Mouse (Mus musculus): ENCODE results near the gene Cpm. TPM values are rescaled to one million over a fixed set of nuclear protein-coding genes. Genes with fewer than 3 reads are reported as not detected.

Cpm gene
- polyA plus RNA-seq, 1 experiment = 3.9 TPM

DNA sequence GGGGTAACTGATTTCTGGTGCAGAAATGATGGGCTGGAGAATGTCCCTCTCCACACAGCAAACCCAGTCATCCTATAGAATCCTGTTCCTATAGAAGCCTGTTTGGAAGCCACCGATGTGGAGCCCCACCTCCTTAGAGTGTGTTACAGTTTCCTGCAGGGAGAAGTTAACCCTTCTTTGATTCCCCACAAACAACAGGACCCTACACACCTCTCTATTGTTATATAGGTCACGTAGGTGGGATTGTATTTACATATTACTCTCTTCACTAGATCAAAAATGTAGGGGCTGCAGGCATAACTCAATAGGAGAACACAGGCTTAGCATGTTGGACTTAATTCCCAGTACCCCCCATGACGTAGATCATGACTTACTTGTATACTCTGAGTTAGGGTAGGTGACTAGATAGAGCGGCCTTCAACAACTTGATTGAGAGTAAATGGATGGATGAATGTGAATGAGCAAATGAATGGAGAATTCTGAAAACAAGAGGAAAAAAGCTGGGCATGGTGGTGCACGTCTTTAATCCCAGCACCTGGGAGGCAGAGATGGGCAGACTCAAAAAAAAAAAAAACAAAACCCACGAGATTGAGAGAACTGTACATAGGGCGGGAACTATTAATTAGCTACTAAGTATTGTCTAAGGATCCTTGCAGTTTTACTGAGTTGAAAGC is 27.8 kb downstream of the Cpm start:
- no peak for DNase-seq (ENCODE audit: extremely low spot score in 1 of 2, low spot score in 1 of 2)

- DNase-seq (ENCODE audit: extremely low spot score in 1 of 2, low spot score in 1 of 2) = no peak
These were observed 28.5 kb downstream of the Cpm start for GRCm38 (mm10) chr10:117657659-117658306.

- DNase-seq (ENCODE audit: extremely low spot score in 1 of 2, low spot score in 1 of 2) = no peak
These were observed 29.5 kb downstream of the Cpm start for GRCm38 (mm10) chr10:117658522-117659429.

DNA sequence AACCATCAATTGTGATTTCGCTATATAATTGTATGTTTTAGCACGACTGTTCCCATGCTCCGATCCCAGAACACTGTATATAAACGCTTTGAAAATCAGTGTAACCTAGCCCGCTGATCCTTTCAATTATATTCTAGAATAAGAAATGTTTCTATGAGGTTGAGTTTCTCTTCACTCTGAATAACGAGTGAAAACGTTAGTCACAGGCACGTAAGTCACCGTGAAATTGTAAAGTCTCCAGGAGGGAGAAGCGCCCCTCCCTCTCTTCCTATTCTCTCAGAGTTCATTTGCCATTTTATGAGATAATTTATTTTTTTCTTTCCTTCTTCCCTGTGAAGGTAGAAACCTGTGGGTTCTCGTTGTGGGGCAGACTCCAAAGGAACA is 30.1 kb downstream of the Cpm start:
- DNase-seq (ENCODE audit: extremely low spot score in 1 of 2, low spot score in 1 of 2) = no peak

GRCm38 (mm10) chr10:117659819-117660218 is 30.5 kb downstream of the Cpm start:
- DNase-seq (ENCODE audit: extremely low spot score in 1 of 2, low spot score in 1 of 2) = no peak

DNA sequence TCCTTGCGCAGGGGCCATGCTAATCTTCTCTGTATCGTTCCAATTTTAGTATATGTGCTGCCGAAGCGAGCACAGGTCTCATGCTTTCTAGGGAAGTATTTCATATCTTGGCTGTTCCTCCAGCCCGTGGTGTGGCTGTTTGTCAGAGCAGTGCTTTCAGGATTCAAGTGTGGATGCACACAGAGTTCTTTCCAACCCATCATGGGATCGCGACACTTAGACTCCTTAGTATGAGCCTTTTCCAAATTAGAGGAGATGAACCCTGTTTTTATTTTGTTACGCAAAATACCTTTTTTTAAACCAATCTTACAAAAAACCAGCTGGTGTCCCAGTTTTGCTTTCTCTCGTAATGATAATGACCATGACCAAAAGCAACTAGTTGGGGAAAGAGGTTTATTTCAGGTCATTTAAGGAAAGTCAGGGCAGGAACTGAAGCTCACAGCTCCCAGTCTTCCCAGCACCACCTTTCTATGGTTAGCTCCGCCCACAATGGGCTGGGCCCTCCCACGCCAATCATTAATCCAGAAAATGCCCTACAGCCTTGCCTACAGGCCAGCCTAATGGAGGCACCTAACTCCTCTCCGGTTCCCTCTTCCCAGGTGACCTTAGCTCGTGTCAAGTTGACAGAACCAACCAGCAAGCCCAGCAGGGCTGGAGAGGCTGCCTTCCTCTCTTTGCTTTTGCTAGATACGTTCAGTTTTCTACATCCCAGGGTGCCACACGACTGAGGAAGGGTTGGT is 33.2 kb downstream of the Cpm start:
- DNase-seq (ENCODE audit: extremely low spot score in 1 of 2, low spot score in 1 of 2) = no peak

DNA sequence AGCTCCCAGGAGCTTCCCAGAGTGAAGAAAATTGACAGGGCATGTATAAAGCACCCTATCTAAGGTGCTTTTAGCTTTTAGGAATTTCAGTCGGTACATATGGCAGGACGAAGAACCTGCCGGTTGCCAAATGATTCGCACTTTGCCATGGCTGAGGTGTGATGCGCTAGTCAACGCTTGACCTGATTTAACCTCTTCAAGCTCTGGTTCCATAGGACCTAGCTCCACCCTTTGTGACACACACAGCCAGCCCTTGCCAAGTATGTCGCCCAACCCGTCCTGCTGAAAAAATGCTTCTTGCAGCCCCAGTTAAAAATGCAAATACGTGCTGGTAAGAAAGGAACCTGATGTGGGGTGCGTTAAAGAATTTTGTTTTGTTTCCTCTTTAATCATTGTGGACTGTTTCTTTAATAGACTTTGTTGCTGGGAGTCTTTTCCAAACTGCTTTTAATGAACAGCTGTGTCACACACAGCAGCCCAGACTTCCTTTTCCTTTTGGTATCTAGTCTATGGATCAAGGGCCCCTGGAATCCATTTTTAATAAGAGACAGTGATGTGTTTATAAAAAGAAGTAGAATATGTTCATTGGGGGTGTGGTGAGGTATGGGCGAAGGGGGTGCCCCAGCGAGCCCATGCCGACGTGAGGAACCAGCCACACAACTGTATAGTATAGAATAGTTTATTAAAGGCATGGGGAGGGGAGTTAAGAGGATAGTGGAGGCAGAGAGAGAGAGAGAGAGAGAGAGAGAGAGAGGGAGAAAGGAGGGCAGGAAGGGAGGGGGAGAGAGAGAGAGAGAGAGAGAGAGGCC is 34.0 kb downstream of the Cpm start:
- DNase-seq (ENCODE audit: extremely low spot score in 1 of 2, low spot score in 1 of 2) = no peak

DNA sequence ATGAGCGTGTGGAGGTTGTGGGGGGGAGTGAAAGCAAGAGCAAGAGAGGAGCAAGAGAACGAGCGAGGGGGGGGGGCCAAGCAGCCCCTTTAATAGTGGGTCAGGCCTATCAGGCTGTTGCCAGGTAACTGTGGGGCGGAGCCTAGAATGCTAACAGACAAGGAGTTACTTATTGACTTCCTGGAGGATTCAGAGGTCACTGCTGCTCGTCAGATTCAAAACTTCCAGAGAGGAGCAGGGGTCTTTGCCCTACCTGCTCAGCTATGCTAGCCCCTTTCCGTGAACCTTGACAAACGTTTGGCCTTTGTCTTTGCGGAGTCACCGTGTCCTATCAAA is 34.5 kb downstream of the Cpm start:
- DNase-seq (ENCODE audit: extremely low spot score in 1 of 2, low spot score in 1 of 2) = no peak

DNA sequence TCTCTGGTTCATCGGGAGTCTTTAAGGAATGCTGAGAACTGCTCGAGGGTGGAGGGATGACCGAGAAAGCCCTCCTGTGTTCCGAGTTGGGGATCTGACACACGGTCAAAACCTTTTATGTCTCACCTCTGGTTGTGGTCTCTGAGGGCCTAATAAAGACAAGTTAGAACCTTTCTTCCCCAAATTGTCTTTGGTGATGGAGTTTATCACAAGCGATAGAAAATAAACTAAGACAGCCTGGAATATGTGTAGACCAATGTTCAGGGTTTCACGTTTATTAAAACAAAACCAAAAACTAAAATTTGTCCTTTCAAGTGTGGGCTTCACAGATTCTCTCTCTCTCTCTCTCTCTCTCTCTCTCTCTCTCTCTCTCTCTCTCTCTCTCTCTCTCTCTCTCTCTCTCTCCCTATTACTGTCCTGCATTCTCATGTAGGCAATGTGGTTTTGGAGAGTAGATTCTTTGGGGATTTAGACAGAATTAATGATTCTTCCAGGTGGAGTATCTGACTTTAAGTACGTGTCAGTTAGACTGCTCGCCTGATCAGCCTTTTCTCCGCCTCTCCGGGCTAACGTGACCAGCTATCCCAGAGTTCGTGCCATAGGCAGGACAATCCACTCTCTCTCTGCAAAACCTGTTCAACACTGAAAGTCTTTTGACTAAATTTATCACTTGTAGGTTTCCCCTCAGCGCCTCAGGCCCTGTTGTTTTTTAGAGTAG is 35.1 kb downstream of the Cpm start:
- DNase-seq (ENCODE audit: extremely low spot score in 1 of 2, low spot score in 1 of 2) = no peak

- DNase-seq (ENCODE audit: extremely low spot score in 1 of 2, low spot score in 1 of 2) = no peak
These were observed 35.6 kb downstream of the Cpm start for GRCm38 (mm10) chr10:117664926-117665209.

DNA sequence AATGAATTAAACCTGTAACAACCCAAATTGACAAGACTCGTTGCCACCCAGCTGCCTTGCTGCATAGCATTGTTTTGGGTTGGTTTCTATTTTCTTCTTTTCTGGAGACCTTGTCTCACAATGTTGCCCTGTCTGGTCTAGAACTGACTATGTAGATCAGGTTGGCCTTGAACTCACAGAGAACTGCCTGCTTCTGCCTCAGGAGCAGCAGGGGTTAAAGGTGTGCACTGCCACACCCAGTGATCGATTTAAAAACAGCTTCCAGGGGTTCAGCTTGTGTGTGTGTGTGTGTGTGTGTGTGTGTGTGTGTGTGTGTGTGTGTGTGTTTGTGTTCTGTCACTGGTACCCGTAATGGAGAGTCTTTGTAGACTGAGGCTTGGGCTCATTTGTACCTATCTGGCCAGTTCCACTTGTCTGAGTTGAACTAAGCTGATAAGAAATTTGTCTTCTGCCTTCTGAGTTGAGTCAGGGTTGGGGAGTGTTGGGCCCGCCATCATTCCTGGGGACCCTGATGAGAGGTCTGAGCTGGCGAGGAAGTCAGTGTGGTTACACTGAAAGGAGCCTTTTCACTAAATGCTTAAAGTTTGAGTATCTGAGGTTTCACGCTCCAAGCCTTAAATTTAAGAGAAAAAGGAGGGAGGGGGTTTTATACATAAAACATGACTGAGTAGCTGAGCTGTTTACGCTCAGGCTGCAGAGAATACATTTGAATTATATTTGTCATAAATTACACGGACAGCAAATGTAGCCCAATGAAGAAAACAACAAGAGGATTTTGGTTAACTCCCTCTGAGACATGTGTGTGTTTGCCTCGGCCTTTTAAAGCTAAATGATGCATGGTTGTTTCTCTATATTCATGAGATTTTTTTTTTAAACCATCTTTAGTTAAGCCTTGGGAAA is 36.3 kb downstream of the Cpm start:
- no peak for DNase-seq (ENCODE audit: extremely low spot score in 1 of 2, low spot score in 1 of 2)

DNA sequence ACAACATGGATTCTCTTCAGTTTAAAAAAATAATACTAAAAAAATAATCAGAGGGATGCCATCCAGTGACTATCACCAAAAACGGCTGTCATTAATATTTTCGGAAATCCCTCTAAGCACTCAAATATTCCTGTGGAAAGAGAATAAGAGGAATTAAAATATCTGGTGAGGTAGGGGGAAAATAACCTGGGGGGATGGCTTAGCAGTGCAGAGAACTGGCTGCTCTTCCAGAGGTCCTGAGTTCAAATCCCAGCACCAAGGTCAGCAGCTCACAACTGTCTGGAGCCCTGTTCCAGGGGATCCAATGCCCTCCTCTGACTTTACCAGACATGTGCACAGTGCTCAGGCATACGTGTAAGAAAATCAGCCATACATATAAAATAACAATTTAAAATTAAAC is 37.1 kb downstream of the Cpm start:
- no peak for DNase-seq (ENCODE audit: extremely low spot score in 1 of 2, low spot score in 1 of 2)

- DNase-seq (ENCODE audit: extremely low spot score in 1 of 2, low spot score in 1 of 2) = no peak
These were observed 37.8 kb downstream of the Cpm start for GRCm38 (mm10) chr10:117666947-117667630.

DNA sequence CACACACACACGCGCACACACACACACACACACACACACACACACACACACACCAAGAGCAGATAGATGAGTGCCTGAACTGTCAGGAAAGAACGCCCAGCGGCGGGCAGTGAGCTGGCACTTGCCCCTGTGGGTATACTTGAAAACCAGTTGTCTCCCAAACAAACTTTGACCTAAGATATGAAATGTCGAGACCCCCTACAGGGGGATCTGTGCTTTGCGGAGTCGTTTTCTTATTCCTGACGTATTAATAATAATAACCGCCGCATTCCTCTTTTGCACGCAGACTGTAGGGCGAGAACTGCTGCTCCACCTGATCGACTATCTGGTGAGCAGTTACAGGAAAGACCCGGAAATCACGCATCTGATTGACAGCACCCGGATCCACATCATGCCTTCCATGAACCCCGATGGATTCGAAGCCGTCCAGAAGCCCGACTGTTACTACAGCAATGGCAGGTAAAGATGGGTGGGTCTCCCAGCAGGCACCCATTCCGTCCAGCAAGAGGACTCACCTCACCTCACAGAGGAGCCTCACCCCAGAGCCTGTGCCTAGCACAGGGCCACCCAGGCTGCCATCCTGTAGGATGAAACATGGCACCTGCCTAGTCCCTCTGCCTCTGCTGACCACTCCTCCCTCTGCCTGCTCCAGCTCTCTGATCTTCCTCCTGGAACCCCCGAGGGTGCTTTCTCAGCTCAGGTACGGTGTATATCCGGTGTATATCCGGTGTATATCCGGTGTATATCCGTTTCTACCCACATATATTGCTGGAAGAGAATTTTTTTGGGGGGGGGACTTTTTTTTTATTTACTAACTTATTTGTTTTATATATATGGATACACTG is 38.6 kb downstream of the Cpm start:
- no peak for DNase-seq (ENCODE audit: extremely low spot score in 1 of 2, low spot score in 1 of 2)

GRCm38 (mm10) chr10:117668546-117669300 is 39.4 kb downstream of the Cpm start:
- DNase-seq (ENCODE audit: extremely low spot score in 1 of 2, low spot score in 1 of 2) = no peak

GRCm38 (mm10) chr10:117669449-117670090 is 40.3 kb downstream of the Cpm start:
- no peak for DNase-seq (ENCODE audit: extremely low spot score in 1 of 2, low spot score in 1 of 2)
